Comparison of ENCODE assay signal across 29 mouse cellular contexts in genomic region chr4:119002512-119002911, GRCm38 (mm10). TPM values are rescaled to one million over a fixed set of nuclear protein-coding genes. Genes with fewer than 3 reads are reported as not detected.
DNase-seq lines count a peak whose midpoint lies in the region; ATAC-seq and TF ChIP-seq lines count a peak whose summit lies in the region.
"Had no signal": no experiment of that assay in that cellular context is flagged by ENCODE, and none has a peak within 500 bp of the region (broad histone marks: within the 10 kb centered on the region; RNA-seq: fewer than 3 reads in every experiment).

No protein-coding gene starts in this region.

- WGBS in heart, embryonic 15.5 days = 64% methylated on average over 3 of the region's 3 CpGs
- WGBS in spleen, adult 2 months = 6% methylated on average over 3 of the region's 3 CpGs

- H3K9me3 ChIP-seq in heart, embryonic 15.5 days (replicated peaks) = no peaks in the 10 kb centered on the region
- H3K9me3 ChIP-seq: embryonic facial prominence, embryonic 12.5 days; embryonic facial prominence, embryonic 15.5 days; hindbrain, embryonic 12.5 days; hindbrain, embryonic 15.5 days had no signal

- TF ChIP-seq CTCF in spleen, adult 2 months (IDR thresholded peaks at IDR 0.05; ENCODE audit: extremely low read depth, insufficient read depth, insufficient read length, insufficient replicate concordance) = no peak

- H3K4me2 ChIP-seq in heart, embryonic 15.5 days = no peak overlapping the region
- H3K4me2 ChIP-seq: embryonic facial prominence, embryonic 12.5 days; embryonic facial prominence, embryonic 15.5 days; hindbrain, embryonic 12.5 days; hindbrain, embryonic 15.5 days had no signal

- peaks cover 14% of the 10 kb centered on the region for H3K4me1 ChIP-seq in heart, embryonic 15.5 days (replicated peaks)
- H3K4me1 ChIP-seq in spleen, adult 2 months (ENCODE audit: control insufficient read depth, insufficient read depth, insufficient read length) = peaks cover 27% of the 10 kb centered on the region; the same call in 1 of the 2 replicates
- H3K4me1 ChIP-seq: embryonic facial prominence, embryonic 12.5 days; embryonic facial prominence, embryonic 15.5 days; hindbrain, embryonic 12.5 days; hindbrain, embryonic 15.5 days had no signal

- H3K27me3 ChIP-seq in heart, embryonic 15.5 days = no peaks in the 10 kb centered on the region
- no peaks in the 10 kb centered on the region for H3K27me3 ChIP-seq in spleen, adult 2 months (ENCODE audit: control insufficient read depth, insufficient read depth, low read length)
- H3K27me3 ChIP-seq: embryonic facial prominence, embryonic 12.5 days; embryonic facial prominence, embryonic 15.5 days; hindbrain, embryonic 12.5 days; hindbrain, embryonic 15.5 days; Patski had no signal

- TF ChIP-seq POLR2A in spleen, adult 2 months (IDR thresholded peaks at IDR 0.05; ENCODE audit: low read depth, low read length) = no peak

- no peak overlapping the region for H3K9ac ChIP-seq in heart, embryonic 15.5 days
- H3K9ac ChIP-seq: embryonic facial prominence, embryonic 12.5 days; embryonic facial prominence, embryonic 15.5 days; forebrain, postnatal 0 days; hindbrain, embryonic 12.5 days; hindbrain, embryonic 15.5 days had no signal

- no peak overlapping the region for H3K4me3 ChIP-seq in heart, embryonic 15.5 days
- H3K4me3 ChIP-seq in spleen, adult 2 months (ENCODE audit: extremely low read depth, insufficient read depth, insufficient read length) = no peak overlapping the region
- H3K4me3 ChIP-seq: embryonic facial prominence, embryonic 12.5 days; embryonic facial prominence, embryonic 15.5 days; gastrocnemius, adult 2 months; hindbrain, embryonic 12.5 days; hindbrain, embryonic 15.5 days had no signal

- H3K27ac ChIP-seq in heart, embryonic 15.5 days = 0 out of 2 replicates have a peak overlapping the region, but pooled peaks have one; percentile 37
- peak overlapping the region; percentile 2; the same call in 1 of the 2 replicates for H3K27ac ChIP-seq in spleen, adult 2 months (ENCODE audit: insufficient read depth, low read length)
- H3K27ac ChIP-seq: embryonic facial prominence, embryonic 12.5 days; embryonic facial prominence, embryonic 15.5 days; gastrocnemius, adult 2 months; hindbrain, embryonic 12.5 days; hindbrain, embryonic 15.5 days had no signal

- no peaks in the 10 kb centered on the region for H3K36me3 ChIP-seq in heart, embryonic 15.5 days
- H3K36me3 ChIP-seq in spleen, adult 2 months (ENCODE audit: control insufficient read depth, insufficient read depth, low read length) = no peaks in the 10 kb centered on the region
- H3K36me3 ChIP-seq: embryonic facial prominence, embryonic 12.5 days; embryonic facial prominence, embryonic 15.5 days; hindbrain, embryonic 12.5 days; hindbrain, embryonic 15.5 days had no signal

- no peak for DNase-seq in heart, adult 11 months
- no peak for DNase-seq in spleen, adult 2 months (ENCODE audit: low read depth in 1 of 2, low spot score in 2 of 2)
- DNase-seq in spleen, postnatal 10 days (ENCODE audit: low spot score in 2 of 2) = no peak
- DNase-seq in cerebellum, postnatal 36 days = no peak
- no peak for DNase-seq in left cerebral cortex, adult 8-10 months (ENCODE audit: low spot score in 2 of 2)
- DNase-seq: adrenal gland, postnatal 10 days; adrenal gland, postnatal 36 days; cerebellum, adult 18-20 months; cerebellum, adult 9-10 months; forebrain, postnatal 0 days; gastrocnemius, adult 2 months; gastrocnemius, postnatal 14 days; heart, adult 18-20 months had no signal

- no peak for ATAC-seq in heart, embryonic 15.5 days (replicated peaks; ENCODE audit: insufficient number of reproducible peaks, insufficient read depth, low FRiP score, low read depth)
- 0 out of 2 replicates have a peak, but pooled peaks have one; percentile 22 for ATAC-seq in common myeloid progenitor, adult 5-6 weeks (replicated peaks; ENCODE audit: low read depth, poor library complexity, severe bottlenecking)
- ATAC-seq: forebrain, embryonic 14.5 days; forebrain, postnatal 0 days; intestine, postnatal 0 days had no signal

RNA-seq across cellular contexts. Expression of gene Lao1, which starts 41.1 kb away (rescaled TPM):
- polyA plus RNA-seq in heart, embryonic 15.5 days (2015; fragmentation: Nextera tagmentation; extraction: Ambion mirVana) = not detected in 2 replicates
- not detected in 2 replicates for polyA plus RNA-seq in spleen, adult 2 months (2012; rRNA removed)
- total RNA-seq in common myeloid progenitor, adult 5-6 weeks (2017) = not detected in 2 replicates
- under 1 TPM in 2 of 4 experiments, not detected in 2; 0.37 to 0.42 TPM for total RNA-seq in left cerebral cortex, adult 8-10 months (2022)
- total RNA-seq: adrenal gland, adult 18-20 months; ES-E14; forebrain, postnatal 0 days; gastrocnemius, postnatal 4 days; hematopoietic stem cell, adult 5-6 weeks had no signal
- polyA plus RNA-seq: embryonic facial prominence, embryonic 12.5 days; forebrain, embryonic 11.5 days; heart, embryonic 14.5 days; hindbrain, embryonic 12.5 days; hindbrain, embryonic 15.5 days; intestine, embryonic 14.5 days; Patski had no signal
